Mouse (Mus musculus) cortical plate, adult 2 months (tissue): Measurements from ENCODE around the gene Akap10.

ENCODE experiments used
- CTCF ChIP-seq: fragments of 200-500 bp; IDR thresholded peaks from 2 replicates; pipeline ENCODE4 v1.5.1; 2011; ENCODE audit warnings: mild to moderate bottlenecking, control low read depth, low read length; ENCODE audit not compliant: insufficient read depth; ENCODE audit errors: extremely low read depth
- POLR2A ChIP-seq: fragments of 200-500 bp; IDR thresholded peaks from 2 replicates; pipeline ENCODE4 v1.6.1; 2011; ENCODE audit warnings: mild to moderate bottlenecking, low read length, control low read depth; ENCODE audit not compliant: insufficient read depth; ENCODE audit errors: extremely low read depth

DNA sequence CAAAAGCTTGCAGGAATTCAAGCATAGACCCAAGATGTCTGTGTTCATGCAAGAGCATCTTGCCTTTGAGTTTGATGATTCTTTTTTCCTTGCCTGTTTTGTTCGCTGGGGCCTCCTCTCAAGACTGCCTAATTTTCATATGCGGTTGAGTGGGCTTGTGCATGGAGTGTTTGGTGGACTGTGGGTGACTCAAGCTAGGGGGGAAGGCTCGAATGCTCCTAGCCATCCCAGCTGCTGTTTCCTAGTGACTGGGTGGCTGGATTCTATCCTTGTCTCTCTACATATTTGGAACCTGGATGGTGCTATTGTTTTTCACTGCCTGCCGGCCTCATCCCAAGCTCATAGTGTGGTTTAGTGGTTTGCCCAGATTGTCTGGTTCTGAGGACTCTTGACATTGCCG lies 34.6 kb upstream of the Akap10 start:
- TF ChIP-seq POLR2A (no peak), CTCF (no peak)
